Mouse (Mus musculus) heart, embryonic 16.5 days (tissue): ENCODE measurements around the gene Tekt2. TPM values are rescaled to one million over a fixed set of nuclear protein-coding genes. Genes with fewer than 3 reads are reported as not detected.

ENCODE experiments used
- ATAC-seq: fragments of 200-750 bp; cut with Nextera tagmentation; replicated peaks from 2 replicates; pipeline ENCODE4 v1.8.0; 2017; ENCODE audit warnings: moderate number of reproducible peaks; ENCODE audit not compliant: insufficient read depth, low FRiP score; ENCODE audit errors: extremely low read depth
- H3K27ac ChIP-seq: fragments of 300-500 bp; sonication (generic); 2 replicates; pipeline ENCODE4 v1.5.1; 2014; ENCODE audit warnings: mild to moderate bottlenecking, low read length, control low read depth, moderate library complexity
- H3K27me3 ChIP-seq: fragments of 300-500 bp; sonication (generic); 2 replicates; pipeline ENCODE4 v1.6.1; 2014; ENCODE audit warnings: low read length, mixed read lengths; ENCODE audit not compliant: control insufficient read depth, insufficient read depth
- H3K36me3 ChIP-seq: fragments of 300-500 bp; sonication (generic); 2 replicates; pipeline ENCODE4 v1.6.1; 2014; ENCODE audit not compliant: control insufficient read depth, insufficient read depth
- H3K4me1 ChIP-seq: fragments of 300-500 bp; sonication (generic); 2 replicates; pipeline ENCODE4 v1.6.1; 2014; ENCODE audit warnings: low read length, mixed read lengths; ENCODE audit not compliant: control insufficient read depth, insufficient read depth
- H3K4me2 ChIP-seq: fragments of 300-500 bp; sonication (generic); 2 replicates; pipeline ENCODE4 v1.6.1; 2014; ENCODE audit warnings: low read depth, mild to moderate bottlenecking, control low read depth, low read length
- H3K4me3 ChIP-seq: fragments of 300-500 bp; sonication (generic); 2 replicates; pipeline ENCODE4 v1.5.1; 2014; ENCODE audit warnings: mild to moderate bottlenecking, control low read depth, low read length
- H3K9ac ChIP-seq: fragments of 300-500 bp; sonication (generic); 2 replicates; pipeline ENCODE4 v1.6.1; 2014; ENCODE audit warnings: low read length, control low read depth
- H3K9me3 ChIP-seq: fragments of 300-500 bp; sonication (generic); replicated peaks from 2 replicates; pipeline ENCODE4 v1.6.1; 2016; ENCODE audit warnings: low read length; ENCODE audit not compliant: control insufficient read depth
- WGBS: fragments of 180-500 bp; shearing (Covaris S2); extraction: QIAGEN DNeasy Blood & Tissue Kit; methylation state at CpG from one replicate; pipeline ENCODE4 v1.1.7; 2014; 5-methylcytosine and 5-hydroxymethylcytosine counted together
- polyA plus RNA-seq: library from polyadenylated mRNA; unstranded; fragments of >200 nt; fragmentation: Nextera tagmentation; extraction: Ambion mirVana; gene quantifications from 2 replicates; pipeline ENCODE4 v1.2.1, GENCODE M21; 2015

Gene Tekt2
- polyA plus RNA-seq, 1 experiment from 2014 or later: 2.3 TPM

DNA sequence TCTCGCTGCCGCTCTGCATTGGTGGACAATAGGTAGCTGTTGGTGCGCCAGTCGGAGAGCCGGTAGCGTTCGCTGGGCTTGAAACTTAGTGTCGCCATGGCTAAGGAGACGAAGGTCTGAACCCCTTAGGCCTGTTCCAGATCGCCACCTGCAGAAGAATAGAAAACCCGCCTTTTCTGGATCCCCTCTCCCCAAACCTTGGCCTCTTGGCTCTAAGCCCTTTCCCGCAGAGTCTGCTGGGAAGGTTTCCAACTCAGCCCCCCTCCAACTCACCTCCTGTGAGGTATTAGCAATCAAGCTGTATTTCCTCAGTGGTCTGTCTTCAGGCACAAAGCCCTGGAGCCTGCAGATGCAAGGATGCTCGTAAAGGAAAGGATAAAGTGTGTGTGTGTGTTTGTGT, 627 bp downstream of the Tekt2 start:
- 44% methylated on average over 13 of the region's 13 CpGs for WGBS
- Histone ChIP-seq H3K4me3 (peak overlapping the region; percentile 16; the same call in 1 of the 2 replicates), H3K27ac (no peak overlapping the region), H3K36me3 (no peaks in the 10 kb centered on the region), H3K9ac (no peak overlapping the region), H3K4me2 (peak overlapping the region; percentile 41), H3K9me3 (no peaks in the 10 kb centered on the region), H3K27me3 (peaks cover 10% of the 10 kb centered on the region), H3K4me1 (peaks cover 16% of the 10 kb centered on the region)
- no peak for ATAC-seq

DNA sequence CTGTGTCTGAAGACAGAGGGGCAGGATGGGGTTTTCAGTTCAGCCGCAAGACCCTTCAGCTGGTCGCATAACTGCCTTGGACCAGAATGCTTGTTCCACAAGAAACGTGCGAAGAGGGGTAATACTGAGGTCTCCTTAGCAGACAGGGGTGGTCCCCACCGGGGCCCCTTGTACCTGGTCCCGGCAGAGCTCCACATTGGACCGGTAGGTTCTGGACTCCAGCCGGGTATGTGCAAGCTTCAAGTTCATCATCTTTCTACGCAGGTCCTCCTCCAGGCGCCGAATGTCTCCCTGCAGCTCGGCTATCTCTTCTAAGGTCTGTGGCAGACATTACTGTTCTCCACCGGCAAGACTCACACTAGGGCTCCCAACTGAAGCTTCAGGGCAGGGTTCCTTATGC, 2.8 kb downstream of the Tekt2 start:
- WGBS: 93% methylated on average over 13 of the region's 13 CpGs
- Histone ChIP-seq H3K9ac (no peak overlapping the region), H3K4me2 (no peak overlapping the region), H3K9me3 (no peaks in the 10 kb centered on the region), H3K36me3 (peaks cover 6% of the 10 kb centered on the region), H3K4me1 (peaks cover 16% of the 10 kb centered on the region), H3K27me3 (peaks cover 10% of the 10 kb centered on the region), H3K4me3 (no peak overlapping the region), H3K27ac (no peak overlapping the region)
- no peak for ATAC-seq

DNA sequence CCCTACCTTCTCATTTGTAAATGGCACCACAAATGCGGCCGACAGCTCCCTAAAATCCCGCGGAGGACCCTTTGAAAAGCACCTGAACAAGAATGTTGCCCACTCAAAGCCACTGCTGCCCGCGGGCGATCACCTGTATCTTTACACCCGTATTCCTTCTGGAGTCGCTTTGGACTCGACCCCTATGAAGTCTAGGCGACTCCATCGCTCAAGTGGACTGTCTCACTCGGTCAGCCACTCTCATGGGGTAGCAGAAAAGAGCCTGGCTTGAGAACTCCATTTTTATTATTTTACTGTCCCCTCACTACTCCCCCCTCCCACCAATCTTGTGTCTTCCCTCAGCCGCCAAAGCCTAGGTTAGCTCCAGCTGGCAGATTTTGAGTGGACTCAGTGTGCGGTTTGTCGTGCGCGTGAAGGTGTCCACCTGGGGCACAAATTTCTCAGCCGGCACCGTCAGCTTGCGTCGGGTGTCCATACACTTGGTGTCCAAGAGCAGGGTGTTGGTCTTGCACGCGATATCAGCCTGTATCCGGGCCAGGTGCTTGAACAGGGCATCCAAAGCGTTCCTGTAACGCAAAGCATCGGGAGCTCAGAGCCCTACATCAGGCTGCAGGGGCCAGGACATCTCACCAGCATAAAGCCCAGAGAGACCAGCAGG, 3.5 kb downstream of the Tekt2 start:
- Histone ChIP-seq H3K36me3 (peaks cover 12% of the 10 kb centered on the region), H3K4me1 (peaks cover 16% of the 10 kb centered on the region), H3K27me3 (peaks cover 10% of the 10 kb centered on the region), H3K4me2 (peak overlapping the region; percentile 65), H3K9ac (peak overlapping the region; percentile 49; the same call in 1 of the 2 replicates), H3K27ac (no peak overlapping the region), H3K4me3 (peak overlapping the region; percentile 78), H3K9me3 (no peaks in the 10 kb centered on the region)
- WGBS: 51% methylated on average over 28 of the region's 28 CpGs
- no peak; the same call in 1 of the 2 replicates for ATAC-seq

DNA sequence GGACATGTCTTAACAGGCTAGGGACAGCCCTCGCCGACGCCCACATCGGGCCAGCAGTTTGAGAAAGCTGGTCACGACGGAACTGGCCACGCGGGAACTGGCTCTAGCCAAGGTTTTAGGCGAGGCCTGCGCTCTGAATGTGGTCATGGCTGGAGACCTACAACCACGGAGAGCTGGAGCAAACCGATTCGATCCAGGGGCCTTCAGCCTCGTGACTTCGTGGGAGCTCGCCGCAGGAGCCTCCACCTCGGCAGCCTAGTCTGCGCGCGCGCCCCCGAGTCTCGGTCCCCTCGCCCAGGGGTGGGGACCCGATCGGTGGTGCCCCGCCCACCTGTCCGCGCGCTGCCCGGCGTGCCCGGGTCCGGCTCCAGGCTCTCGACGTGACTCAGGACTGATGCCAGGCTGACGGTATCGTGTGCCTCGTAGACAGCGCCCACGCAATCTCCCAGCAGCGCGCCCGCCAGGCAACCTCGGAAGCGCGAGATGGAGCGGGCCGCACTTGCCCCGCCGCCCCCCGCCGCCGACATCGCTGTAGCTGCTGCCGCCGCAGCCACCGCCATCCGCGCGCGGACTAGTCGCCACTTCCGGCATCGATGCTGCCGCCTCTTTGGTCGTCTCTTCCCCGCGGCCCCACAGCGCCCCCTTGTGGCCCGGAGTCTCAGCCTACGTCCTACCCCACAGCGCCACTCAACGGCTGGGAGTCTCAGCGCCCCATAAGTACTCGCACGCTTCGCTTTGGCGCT, 4.2 kb downstream of the Tekt2 start, which contains the start of gene Adprhl2:
Gene Adprhl2, minus strand, starts transcription at position 593 of the 743 bp plus-strand sequence.
- ATAC-seq: peak; percentile 84
- Histone ChIP-seq H3K9me3 (no peaks in the 10 kb centered on the region), H3K4me2 (peak within 1 kb of the TSS; percentile 72), H3K4me1 (peaks cover 16% of the 10 kb centered on the region), H3K4me3 (peak within 1 kb of the TSS; percentile 78), H3K27me3 (peaks cover 10% of the 10 kb centered on the region), H3K36me3 (peaks cover 18% of the 10 kb centered on the region), H3K9ac (peak within 1 kb of the TSS; percentile 86), H3K27ac (peak within 1 kb of the TSS; percentile 69)
- WGBS: under 1% methylated on average over 80 of the region's 80 CpGs

DNA sequence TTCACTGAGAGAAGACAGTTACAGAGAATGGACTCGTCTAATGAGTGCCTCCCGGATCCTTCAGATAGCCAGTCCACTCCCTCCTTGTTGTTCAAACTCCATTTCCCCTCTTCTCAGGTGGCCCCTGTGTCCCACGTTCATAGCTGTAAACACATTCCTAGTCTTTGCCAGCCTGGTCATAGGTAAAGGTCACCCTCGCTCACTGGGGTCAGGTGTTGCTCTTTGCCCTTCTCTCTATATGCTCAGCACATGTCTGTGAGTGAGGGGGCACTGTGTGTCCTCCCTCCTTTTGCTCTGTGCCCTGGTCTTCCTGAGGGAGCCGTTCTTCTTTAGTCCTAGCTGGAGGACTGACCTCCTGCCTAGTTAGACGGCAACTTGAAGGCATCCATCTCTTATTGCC, 5.7 kb downstream of the Tekt2 start:
- H3K9ac ChIP-seq: no peak overlapping the region
- no peak for ATAC-seq
- peaks cover 7% of the 10 kb centered on the region for H3K27me3 ChIP-seq
- H3K4me3 ChIP-seq: no peak overlapping the region
- 83% methylated on average over 6 of the region's 6 CpGs for WGBS
- H3K4me2 ChIP-seq: no peak overlapping the region
- peaks cover 11% of the 10 kb centered on the region for H3K4me1 ChIP-seq
- peaks cover 22% of the 10 kb centered on the region for H3K36me3 ChIP-seq
- H3K27ac ChIP-seq: no peak overlapping the region
- H3K9me3 ChIP-seq: no peaks in the 10 kb centered on the region

DNA sequence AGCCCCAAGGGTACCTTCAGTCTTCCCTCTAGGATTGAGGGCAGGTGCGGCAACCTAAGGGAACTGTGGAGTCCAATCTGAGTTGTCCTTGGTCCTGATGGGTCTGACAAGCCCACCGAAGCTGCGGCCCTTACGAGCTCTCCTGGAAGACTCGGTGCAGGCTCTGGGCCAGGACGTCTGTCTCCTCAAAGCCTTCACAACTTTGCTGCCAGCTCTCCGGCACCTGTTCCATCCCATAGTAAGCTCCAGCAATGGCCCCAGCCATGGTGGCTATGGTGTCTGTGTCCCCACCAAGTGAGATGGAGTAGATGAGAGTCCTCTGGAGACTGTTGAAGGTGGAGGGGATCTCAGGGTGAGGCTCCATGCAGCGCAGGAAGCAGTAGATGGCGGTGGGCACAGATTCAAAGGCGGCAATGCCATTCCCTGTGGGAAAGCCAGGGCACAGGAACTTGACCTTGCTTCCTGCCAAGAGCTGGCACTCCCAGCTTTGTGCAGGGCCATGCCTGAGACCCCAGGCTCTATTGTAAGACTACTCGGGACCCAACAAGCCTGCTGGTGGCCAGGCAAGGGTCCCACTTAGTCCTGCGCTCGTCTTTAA, 8.9 kb downstream of the Tekt2 start:
- Histone ChIP-seq H3K4me3 (no peak overlapping the region), H3K27ac (no peak overlapping the region), H3K9me3 (no peaks in the 10 kb centered on the region), H3K9ac (no peak overlapping the region), H3K36me3 (peaks cover 22% of the 10 kb centered on the region), H3K27me3 (no peaks in the 10 kb centered on the region), H3K4me2 (no peak overlapping the region), H3K4me1 (peaks cover 9% of the 10 kb centered on the region; the same call in 1 of the 2 replicates)
- 89% methylated on average over 13 of the region's 13 CpGs for WGBS
- ATAC-seq: no peak

DNA sequence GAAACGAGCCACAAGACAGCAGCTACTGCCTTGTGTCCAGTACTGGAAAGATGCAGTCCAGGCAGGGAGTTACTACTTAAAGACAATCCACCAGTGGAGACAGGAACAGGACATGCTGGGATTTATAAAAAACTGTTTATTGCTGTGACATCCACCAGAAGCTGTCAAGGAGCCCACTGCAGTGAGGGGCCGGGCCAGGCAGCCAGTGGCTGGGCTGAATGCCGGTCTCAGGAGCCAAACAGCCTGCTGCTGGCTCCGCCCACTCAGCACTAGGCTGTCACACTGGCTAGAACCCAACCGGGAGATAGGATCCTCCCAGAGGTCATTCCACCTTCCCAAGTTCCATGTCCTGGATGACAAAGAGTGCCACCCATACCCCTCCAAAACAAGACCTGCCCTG, 9.6 kb downstream of the Tekt2 start:
- H3K4me3 ChIP-seq: no peak overlapping the region
- 32% methylated on average over 5 of the region's 5 CpGs for WGBS
- H3K36me3 ChIP-seq: peaks cover 22% of the 10 kb centered on the region
- no peak overlapping the region for H3K4me2 ChIP-seq
- H3K27me3 ChIP-seq: no peaks in the 10 kb centered on the region
- no peaks in the 10 kb centered on the region for H3K9me3 ChIP-seq
- H3K9ac ChIP-seq: no peak overlapping the region
- ATAC-seq: no peak
- H3K4me1 ChIP-seq: peaks cover 9% of the 10 kb centered on the region; the same call in 1 of the 2 replicates
- no peak overlapping the region for H3K27ac ChIP-seq

DNA sequence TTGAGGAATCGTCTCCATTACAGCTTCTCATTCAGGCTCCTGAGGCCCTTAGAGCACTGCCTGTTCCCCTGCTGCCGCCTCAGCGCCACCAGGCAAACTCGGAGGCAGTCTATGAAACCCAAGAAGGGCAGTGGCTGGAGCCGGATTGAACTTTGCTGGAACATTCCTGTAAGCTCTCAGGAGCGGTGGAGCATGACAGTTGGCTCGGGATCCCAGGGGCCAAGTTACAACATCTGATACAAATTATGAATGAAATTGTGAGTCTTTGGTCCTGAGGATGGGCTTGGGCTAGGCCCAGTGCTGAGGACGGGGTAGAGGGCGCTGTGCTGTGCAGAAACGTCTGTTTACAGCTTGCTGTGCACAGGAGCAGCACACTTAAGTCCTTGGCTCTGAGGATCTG, 11.1 kb downstream of the Tekt2 start:
- Histone ChIP-seq H3K4me1 (peaks cover 7% of the 10 kb centered on the region; the same call in 1 of the 2 replicates), H3K27me3 (no peaks in the 10 kb centered on the region), H3K27ac (no peak overlapping the region), H3K4me3 (no peak overlapping the region), H3K9ac (no peak overlapping the region), H3K36me3 (peaks cover 22% of the 10 kb centered on the region), H3K9me3 (no peaks in the 10 kb centered on the region), H3K4me2 (no peak overlapping the region)
- 62% methylated on average over 10 of the region's 10 CpGs for WGBS
- no peak for ATAC-seq

DNA sequence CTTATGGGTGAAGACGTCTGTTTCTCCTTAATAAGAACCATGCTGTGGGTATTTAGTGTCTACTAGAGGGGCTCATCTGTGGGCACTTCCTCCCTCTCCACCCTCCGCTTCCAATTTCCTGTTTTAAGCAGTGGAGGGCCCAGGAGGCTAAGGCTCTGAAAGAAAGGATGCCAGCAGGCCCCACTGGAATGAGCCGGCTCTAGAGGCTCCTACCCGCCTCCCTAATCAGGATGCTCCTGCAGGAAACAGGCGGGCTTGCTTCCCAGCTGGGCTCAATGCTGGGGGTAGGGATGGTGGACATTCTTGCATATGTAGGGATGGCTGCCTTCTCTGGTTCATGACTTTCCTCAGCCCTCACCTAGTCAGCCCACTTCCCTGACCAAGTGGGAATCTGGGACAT, 12.3 kb downstream of the Tekt2 start:
- H3K27me3 ChIP-seq: no peaks in the 10 kb centered on the region
- H3K4me2 ChIP-seq: no peak overlapping the region

More for the DNA sequence above, 12.3 kb downstream of the Tekt2 start:
- H3K9me3 ChIP-seq: no peaks in the 10 kb centered on the region
- 46% methylated on average over 5 of the region's 5 CpGs for WGBS
- peaks cover 7% of the 10 kb centered on the region; the same call in 1 of the 2 replicates for H3K4me1 ChIP-seq
- ATAC-seq: no peak
- H3K36me3 ChIP-seq: peaks cover 21% of the 10 kb centered on the region
- H3K9ac ChIP-seq: no peak overlapping the region; the same call in 1 of the 2 replicates
- H3K27ac ChIP-seq: no peak overlapping the region
- H3K4me3 ChIP-seq: no peak overlapping the region
